Mouse (Mus musculus): ENCODE data around the gene Tob1.
A peak's percentile ranks its signal among the peaks of the same experiment; 100 is the strongest.

The Tob1 gene

DNA sequence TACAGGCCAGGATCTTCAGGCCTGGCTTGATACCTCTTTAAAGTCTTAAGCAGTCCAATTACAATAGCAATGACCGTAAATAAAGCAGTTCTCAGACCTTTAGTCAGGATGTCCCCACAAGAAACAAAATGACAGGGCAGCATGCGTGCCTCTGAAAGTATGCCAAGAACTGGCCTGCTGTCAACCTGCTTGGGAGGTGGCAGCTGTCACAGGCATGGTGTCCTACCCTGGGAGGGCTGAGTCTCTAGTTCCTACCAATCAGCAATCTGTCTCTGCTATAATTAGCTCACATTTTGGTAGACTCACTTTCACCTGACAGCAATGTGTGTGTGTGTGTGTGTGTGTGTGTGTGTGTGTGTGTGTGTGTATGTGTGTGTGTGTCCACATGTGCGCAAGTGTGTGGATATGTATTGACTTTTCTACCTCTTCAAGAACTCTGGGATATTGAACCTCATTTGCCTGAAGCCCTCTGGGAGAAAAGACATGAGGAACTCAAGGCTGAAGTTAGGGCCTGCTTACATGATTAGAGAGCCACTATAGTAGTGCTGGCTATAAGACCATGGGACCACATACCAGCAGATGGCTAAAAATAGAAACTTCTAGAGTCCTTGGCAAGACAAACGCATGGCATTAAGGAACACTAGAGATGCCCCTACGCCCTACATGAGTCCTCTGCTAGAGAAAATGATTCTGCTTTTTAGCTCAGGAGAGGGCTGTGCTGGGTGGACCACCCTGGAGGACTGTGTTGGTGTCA lies 18.1 kb downstream of the Tob1 start:
- DNase-seq (ENCODE audit: low spot score in 2 of 2), result no peak

GRCm38 (mm10) chr11:94230244-94230643 lies 19.0 kb downstream of the Tob1 start:
- no peak for DNase-seq (ENCODE audit: low spot score in 2 of 2)

DNA sequence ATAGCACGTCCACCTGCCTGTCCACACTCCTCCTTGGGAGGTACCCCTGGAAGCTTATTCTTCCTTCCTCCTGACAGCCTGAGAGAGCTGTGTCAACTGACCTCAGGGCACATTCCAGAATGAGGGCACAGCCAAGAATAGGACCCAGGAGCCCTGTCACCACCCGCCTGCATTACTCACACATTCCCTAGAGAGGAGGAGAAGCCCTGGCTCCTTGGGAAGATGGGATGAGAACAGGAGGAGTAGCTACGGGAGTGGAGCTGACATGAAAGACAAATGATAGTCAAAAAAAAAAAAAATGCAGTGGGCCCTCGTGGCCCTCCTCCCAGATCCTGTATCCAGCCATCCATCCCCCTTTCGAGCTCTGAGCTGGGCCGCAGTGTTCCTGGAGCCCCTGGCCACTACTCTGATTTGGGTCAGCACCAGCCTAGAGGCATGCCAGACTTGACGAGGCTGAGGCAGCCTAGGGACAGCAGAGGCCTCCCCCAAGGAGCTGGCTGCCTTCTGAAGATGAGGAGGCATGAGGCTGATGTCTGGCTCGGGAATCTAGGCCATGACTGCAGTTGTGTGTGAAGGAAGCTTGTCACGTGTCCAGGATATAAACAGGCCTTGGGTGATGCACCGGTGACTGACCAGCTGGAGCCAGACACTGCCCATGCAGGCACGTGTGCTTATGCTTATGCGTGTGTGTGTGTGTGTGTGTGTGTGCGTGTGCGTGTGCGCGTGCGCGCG lies 20.7 kb downstream of the Tob1 start:
- peak in 1 of 2 experiments; percentile 57 for DNase-seq (ENCODE audit: low spot score in 2 of 2)

- no peak for DNase-seq (ENCODE audit: low spot score in 2 of 2)
Measured at GRCm38 (mm10) chr11:94233405-94233804, 22.2 kb downstream of the Tob1 start.

DNA sequence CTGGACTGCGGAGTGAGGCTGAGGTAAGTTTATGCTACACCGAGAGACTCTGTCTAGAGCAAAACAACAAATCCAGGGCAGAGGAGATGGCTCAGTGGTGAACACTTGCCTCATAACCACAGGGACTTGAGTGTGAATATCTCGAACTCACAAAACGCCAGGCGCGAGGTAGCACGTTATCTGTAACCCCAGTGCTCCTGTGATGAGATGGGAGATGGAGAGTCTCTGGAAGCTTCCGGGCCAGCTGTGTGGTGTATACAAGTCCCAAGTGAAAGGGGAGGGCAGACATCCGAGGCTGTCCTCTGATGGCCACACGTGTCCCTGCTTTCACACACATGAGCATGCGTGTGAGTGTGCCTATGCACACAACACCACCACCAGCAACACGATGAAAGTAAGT lies 23.1 kb downstream of the Tob1 start:
- DNase-seq (ENCODE audit: low spot score in 2 of 2), result no peak

DNA sequence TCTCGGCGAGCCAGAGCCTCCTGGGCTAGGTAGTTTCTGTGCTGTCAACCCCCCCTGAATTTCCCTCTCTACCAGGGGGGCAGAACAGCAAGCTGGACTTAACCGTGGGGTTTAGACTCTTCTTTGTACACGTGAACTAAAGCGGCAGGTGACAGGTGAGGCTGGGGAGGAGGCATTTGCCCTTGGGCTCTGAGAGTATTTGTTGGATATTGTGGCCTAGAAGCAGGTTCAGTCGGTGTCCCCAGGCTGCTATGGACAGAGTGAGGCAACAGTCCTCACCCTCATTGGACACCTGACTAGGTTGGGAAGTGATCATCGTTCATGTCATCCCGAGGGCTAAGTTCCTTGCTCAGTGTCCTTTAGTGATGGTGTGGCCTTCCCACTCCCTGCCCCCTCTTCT lies 23.6 kb downstream of the Tob1 start:
- no peak for DNase-seq (ENCODE audit: low spot score in 2 of 2)

DNA sequence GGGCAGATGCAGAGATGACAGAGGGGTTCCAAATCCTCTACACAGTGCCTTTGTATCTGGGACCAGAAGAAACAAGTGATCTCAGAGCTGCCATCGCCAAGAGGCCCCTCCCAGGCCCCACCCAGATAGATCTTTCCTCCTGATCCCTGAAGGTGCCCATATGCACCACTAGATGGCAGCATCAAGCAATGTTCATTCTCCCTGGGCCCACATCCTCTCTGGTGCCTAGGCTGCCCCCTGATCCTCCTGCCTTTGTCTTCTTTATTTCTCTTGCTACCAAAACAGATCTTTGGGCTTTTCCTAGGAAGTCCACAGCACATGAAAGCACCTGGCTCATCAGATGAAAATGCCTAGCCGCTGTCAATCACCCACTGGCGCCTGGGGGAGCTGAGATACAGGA lies 24.8 kb downstream of the Tob1 start:
- peak; percentile 53 to 65 for DNase-seq (ENCODE audit: low spot score in 2 of 2)

DNA sequence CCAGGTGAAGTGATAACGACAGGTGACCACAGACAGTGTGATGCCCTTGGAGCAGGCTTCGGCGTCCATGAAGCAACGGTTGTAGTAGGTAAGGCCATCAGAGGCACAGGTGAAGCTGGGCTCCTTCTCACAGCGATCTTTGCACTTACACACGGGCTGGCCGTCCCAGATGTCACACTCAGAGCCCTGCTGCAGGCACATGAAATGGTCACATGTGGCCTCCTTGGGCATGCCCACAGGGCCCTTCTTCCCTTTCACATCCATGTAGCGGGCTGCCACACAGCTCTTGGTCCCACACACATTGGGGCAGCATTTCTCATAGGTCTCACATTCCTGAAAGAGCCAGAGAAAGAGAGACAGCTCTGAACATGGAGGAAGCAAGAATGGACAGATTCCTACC lies 27.5 kb downstream of the Tob1 start:
- no peak for DNase-seq (ENCODE audit: low spot score in 2 of 2)

GRCm38 (mm10) chr11:94239706-94240105 lies 28.5 kb downstream of the Tob1 start:
- no peak for DNase-seq (ENCODE audit: low spot score in 2 of 2)

- no peak for DNase-seq (ENCODE audit: low spot score in 2 of 2)
Measured at GRCm38 (mm10) chr11:94242760-94243421, 31.6 kb downstream of the Tob1 start.

DNA sequence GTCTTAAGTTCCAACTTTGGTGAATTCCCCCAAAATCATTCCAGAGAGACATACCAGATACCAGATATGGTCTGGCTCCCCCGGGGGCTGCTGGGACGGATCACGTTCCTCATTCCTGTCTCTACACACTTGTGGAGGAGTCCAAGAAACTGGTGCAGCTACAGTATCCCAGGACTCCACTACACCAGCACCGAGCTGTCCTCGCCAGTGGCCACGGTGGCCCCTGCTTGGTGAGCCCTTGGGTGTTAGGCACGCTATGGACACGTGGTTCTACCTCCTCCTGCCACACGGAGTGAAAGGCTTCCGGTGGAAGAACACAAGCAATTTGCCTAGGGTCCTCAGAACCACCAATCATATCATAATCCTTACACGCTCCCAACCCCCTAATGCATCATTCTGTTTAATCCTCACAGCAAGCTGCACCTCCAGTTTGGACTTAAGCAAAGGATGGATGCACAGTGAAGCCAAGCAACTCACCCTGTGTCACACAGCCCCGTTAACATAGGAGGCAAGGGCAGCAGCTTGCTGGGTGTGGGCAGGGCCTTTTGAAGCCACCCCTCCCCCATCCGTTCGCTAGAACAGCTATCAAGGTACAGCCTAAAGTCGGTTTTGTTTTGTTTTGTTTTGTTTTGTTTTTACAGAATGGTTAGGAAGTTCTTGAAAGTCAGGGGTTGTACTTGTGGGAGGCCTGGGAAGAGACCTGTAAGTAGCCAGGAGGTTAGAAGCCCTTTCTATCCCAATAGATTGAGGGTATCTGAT lies 32.3 kb downstream of the Tob1 start:
- DNase-seq (ENCODE audit: low spot score in 2 of 2), result no peak

DNA sequence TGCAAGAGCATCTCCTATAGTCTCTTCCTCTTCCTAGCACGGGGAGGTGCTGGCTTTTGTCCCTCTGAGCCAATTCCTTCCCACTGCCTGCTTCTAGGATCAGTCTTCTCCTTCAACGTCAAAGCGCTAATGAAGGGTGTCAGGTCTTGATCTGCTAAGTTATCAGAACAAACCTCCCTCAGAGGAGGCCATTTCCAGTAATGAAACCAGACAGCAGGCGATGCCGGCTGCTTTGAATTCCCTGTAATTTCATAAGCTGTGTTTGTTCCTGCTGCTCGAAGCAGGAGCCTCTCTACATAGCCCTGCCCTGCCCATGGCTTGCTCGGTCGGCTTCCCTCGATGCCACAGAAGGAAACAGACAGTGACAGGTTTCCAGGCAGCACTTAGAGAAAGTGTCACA lies 33.1 kb downstream of the Tob1 start:
- DNase-seq (ENCODE audit: low spot score in 2 of 2), result no peak

DNA sequence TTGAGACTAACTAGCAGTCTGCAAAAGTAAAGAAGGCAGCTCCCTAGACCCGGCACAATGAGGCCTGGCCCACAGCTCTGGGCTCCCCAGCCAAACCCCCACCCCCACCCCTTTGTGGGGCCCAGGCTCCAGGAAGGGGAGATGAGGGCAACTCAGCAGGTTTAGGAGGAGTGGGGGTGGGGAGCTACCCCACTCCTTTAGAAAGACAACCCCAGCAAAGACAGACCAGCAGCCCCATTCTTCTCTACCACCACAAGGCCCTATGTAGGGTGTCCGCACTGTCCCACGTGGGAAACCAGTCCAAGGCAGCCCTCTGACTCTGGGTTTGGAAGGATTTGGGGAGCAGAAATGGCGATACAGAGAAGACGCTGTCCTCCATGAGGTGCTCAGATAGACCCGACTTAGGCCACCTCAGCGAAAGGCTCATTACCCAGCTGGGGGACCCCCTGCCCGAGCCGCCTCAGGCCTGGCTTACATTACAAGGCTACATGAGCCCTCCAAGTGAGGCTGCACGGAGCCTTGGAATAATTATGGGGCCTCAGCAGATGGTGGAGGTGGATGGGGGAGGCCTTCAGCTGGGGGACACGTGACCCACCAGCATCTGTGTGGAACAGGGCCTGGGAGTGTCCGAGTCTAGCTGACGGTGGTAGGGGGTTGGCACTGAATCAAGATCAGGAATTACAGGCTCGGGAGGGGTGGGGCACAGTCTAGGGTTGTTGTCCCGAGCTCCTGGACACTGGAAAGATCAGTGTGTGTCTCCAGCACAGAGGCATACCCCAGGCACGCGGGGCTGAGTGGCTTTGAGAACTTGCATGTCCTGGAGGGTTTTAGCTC lies 34.9 kb downstream of the Tob1 start, which contains the start of gene Wfikkn2:
Gene Wfikkn2 (minus strand): TSS at position 51 of the 834 bp plus-strand sequence.
- DNase-seq (ENCODE audit: low spot score in 2 of 2), result peak in 1 of 2 experiments; percentile 17

DNA sequence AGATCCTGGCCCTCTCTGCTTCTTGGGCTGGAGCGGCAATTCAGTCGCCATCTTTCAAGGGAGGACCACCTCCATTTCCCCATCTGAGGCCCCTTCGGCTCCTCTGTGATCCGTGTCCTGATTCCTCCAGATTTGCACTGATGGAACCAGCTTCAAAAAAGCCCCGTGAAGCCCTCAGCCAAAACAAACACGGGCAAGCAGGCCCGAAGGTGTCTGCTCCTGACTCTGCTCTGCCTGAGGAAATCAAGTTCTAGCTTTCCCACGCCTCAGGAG lies 35.5 kb downstream of the Tob1 start:
- no peak for DNase-seq (ENCODE audit: low spot score in 2 of 2)

- no peak for DNase-seq (ENCODE audit: low spot score in 2 of 2)
Measured at GRCm38 (mm10) chr11:94253156-94253555, 41.9 kb downstream of the Tob1 start.

DNA sequence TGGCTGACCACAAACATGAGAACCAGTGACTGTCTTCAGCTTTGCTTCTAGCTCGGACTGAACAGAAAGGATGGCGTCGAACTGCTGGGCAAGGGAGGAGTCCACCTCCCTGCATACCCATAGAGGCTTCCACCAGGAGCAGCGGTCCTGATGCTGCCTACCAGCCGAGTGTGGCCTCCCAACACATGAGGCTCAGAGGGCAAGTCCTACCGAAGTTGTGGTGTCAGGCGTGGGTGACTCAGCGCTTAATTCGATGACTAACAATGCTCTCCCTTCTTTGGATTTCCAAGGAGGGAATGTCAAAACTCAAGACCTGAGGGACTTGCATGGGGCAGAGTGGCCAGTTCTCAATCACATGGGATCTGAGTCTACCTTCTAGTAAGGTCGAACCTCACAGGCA lies 42.4 kb downstream of the Tob1 start:
- no peak for DNase-seq (ENCODE audit: low spot score in 2 of 2)

DNA sequence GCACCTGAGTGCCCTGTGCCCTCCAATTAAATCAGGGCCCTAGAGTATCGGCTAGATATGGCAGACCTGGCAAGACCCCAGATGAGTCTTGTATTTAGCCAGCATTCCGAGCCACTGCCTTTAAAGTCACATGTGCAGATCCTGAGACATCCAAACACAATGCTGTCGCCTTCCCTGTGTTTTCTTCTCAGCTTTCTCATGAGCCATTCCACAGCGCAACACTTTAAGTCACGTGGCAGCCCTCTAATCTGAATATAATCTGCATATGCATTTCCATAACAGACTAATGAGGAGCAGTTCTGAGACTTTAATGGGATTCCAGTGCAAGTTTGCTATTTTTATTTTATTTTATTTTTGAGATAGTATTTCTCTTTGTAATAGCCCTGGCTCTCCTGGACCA lies 44.5 kb downstream of the Tob1 start:
- no peak for DNase-seq (ENCODE audit: low spot score in 2 of 2)

- DNase-seq (ENCODE audit: low spot score in 2 of 2), result no peak
Measured at GRCm38 (mm10) chr11:94257987-94258386, 46.7 kb downstream of the Tob1 start.

DNA sequence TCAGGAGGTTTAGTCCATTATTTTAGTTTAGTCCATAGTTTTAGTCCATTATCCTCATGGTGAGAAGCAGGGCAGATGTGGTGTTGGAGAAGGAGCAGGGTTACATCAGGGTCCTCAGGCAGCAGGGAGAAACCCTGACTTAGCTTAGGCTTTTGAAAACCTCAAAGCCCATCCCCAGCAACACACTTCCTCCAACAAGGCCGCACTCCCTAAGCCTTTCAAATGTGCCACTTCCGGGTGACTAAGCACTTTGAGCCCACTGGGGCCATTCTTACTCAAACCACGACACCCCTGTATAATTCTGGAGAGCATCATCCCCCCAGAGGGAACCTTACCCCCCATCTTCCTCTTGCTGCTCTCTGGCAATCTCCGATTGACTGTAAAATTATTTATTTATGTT lies 48.6 kb downstream of the Tob1 start:
- no peak for DNase-seq (ENCODE audit: low spot score in 2 of 2)

- DNase-seq (ENCODE audit: low spot score in 2 of 2), result no peak
Measured at GRCm38 (mm10) chr11:94261585-94262370, 50.5 kb downstream of the Tob1 start.
